Mouse (Mus musculus) limb, embryonic 14.5 days (tissue): ENCODE measurements around the gene H1foo. TPM values are rescaled to one million over a fixed set of nuclear protein-coding genes. Genes with fewer than 3 reads are reported as not detected.

Experiments
- ATAC-seq: fragments of 200-750 bp; cut with Nextera tagmentation; 2 replicates; pipeline ENCODE4 v1.8.0; 2017; ENCODE audit warnings: low read depth, moderate number of reproducible peaks, moderate TSS enrichment; ENCODE audit not compliant: low FRiP score
- DNase-seq: peaks from one replicate; pipeline ENCODE4 v3.0.0-alpha.2; 2015; ENCODE audit warnings: low spot score
- H3K27ac ChIP-seq: fragments of 300-500 bp; sonication (generic); replicated peaks from 2 replicates; pipeline ENCODE4 v1.5.1; 2014; ENCODE audit warnings: low read depth, mild to moderate bottlenecking, low read length, moderate library complexity, mixed read lengths
- H3K27me3 ChIP-seq: fragments of 300-500 bp; sonication (generic); 2 replicates; pipeline ENCODE4 v1.6.1; 2014; ENCODE audit warnings: low read length, mixed read lengths; ENCODE audit not compliant: control insufficient read depth, insufficient read depth
- H3K36me3 ChIP-seq: fragments of 300-500 bp; sonication (generic); 2 replicates; pipeline ENCODE4 v1.6.1; 2014; ENCODE audit warnings: mild to moderate bottlenecking, low read length, moderate library complexity, mixed read lengths; ENCODE audit not compliant: control insufficient read depth, insufficient read depth
- H3K4me1 ChIP-seq: fragments of 300-500 bp; sonication (generic); 2 replicates; pipeline ENCODE4 v1.6.1; 2014; ENCODE audit warnings: antibody characterized with exemption, low read length, mixed read lengths; ENCODE audit not compliant: control insufficient read depth, insufficient read depth
- H3K4me2 ChIP-seq: fragments of 300-500 bp; sonication (generic); replicated peaks from 2 replicates; pipeline ENCODE4 v1.6.1; 2014; ENCODE audit warnings: low read depth, mild to moderate bottlenecking, low read length, moderate library complexity; ENCODE audit not compliant: severe bottlenecking
- H3K4me3 ChIP-seq: fragments of 300-500 bp; sonication (generic); replicated peaks from 2 replicates; pipeline ENCODE4 v1.5.1; 2014; ENCODE audit warnings: low read length
- H3K9ac ChIP-seq: fragments of 300-500 bp; sonication (generic); 2 replicates; pipeline ENCODE4 v1.6.1; 2014; ENCODE audit warnings: mild to moderate bottlenecking, low read depth, low read length, moderate library complexity; ENCODE audit not compliant: severe bottlenecking
- H3K9me3 ChIP-seq: fragments of 300-500 bp; sonication (generic); 2 replicates; pipeline ENCODE4 v1.6.1; 2016; ENCODE audit warnings: low read length; ENCODE audit not compliant: control insufficient read depth
- POLR2A ChIP-seq: fragments of 200-500 bp; IDR thresholded peaks from 2 replicates; pipeline ENCODE4 v1.8.0; 2012; ENCODE audit warnings: inconsistent platforms, mild to moderate bottlenecking, moderate library complexity, borderline replicate concordance; ENCODE audit not compliant: insufficient read depth, insufficient read length; ENCODE audit errors: extremely low read depth
- WGBS: fragments of 180-500 bp; shearing (Covaris S2); extraction: QIAGEN DNeasy Blood & Tissue Kit; methylation state at CpG from one replicate; pipeline ENCODE4 v1.1.7; 2014; 5-methylcytosine and 5-hydroxymethylcytosine counted together
- polyA plus RNA-seq, 2 experiments: library from polyadenylated mRNA; depleted of rRNA in 1 of 2; stranded (reverse) in 1 of 2; unstranded in 1 of 2; fragments of >200 nt; fragmentation: Nextera tagmentation in 1 of 2; extraction: Ambion mirVana in 1 of 2; gene quantifications; 2 replicates each; pipeline versions ENCODE4 v1.2.1 to v1.2.3; 2012 to 2014

Gene H1foo
- polyA plus RNA-seq, 2 experiments = not detected

DNA sequence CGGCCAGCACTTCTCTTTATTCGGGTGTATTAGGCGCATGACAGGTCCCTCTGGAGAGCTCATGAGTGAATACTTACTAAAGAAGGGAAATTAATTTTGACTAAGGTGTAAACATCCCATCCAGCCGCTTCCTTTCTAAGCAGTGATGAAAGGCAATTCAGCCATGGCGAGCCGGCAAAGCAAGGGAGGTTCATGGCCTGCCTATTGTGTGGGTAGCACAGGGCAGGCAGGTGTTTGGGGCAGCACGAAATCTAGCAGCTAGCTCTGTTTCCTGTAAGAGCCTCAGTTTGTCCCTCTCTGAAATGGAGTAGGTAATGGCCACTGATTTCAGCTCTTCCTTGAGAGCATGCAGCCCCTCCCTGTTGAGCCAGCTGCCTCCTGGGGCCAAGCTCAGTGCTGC lies 39.8 kb downstream of the H1foo start:
- no peak for TF ChIP-seq POLR2A
- Histone ChIP-seq H3K27me3 (no peaks in the 10 kb centered on the region), H3K9me3 (no peaks in the 10 kb centered on the region), H3K4me3 (no peak overlapping the region), H3K4me2 (no peak overlapping the region), H3K4me1 (peaks cover 28% of the 10 kb centered on the region), H3K27ac (no peak overlapping the region), H3K9ac (no peak overlapping the region), H3K36me3 (no peaks in the 10 kb centered on the region)
- 78% methylated on average over 7 of the region's 7 CpGs for whole genome bisulfite sequencing
- DNase-seq (no peak), ATAC-seq (no peak)

DNA sequence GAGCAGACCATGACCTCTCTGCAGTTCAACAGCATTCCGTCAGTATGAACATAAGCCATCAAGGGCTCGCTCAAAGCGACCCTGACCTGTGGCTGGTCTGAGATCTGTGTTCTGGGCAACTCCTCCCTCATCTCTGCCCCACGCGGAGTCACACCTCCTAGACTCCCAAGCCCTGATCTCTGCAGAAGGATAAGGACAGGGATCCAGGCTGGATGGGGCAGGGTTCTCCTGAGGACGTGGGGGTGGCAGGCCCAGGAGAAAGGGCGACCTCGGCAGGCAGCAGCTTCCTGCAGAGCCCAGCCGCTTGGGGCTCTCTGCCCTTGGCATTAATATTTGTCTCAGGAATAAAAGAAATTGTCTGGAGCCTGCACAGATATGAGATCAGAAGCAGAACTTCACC lies 40.9 kb downstream of the H1foo start:
- no peak for TF ChIP-seq POLR2A
- Histone ChIP-seq H3K36me3 (no peaks in the 10 kb centered on the region), H3K9ac (0 out of 2 replicates have a peak overlapping the region, but pooled peaks have one; percentile 38), H3K27ac (no peak overlapping the region), H3K4me2 (0 out of 2 replicates have a peak overlapping the region, but pooled peaks have one; percentile 15), H3K9me3 (no peaks in the 10 kb centered on the region), H3K4me1 (peaks cover 28% of the 10 kb centered on the region), H3K27me3 (no peaks in the 10 kb centered on the region), H3K4me3 (no peak overlapping the region)
- WGBS = 42% methylated on average over 9 of the region's 9 CpGs
- ATAC-seq = no peak
- DNase-seq = no peak

DNA sequence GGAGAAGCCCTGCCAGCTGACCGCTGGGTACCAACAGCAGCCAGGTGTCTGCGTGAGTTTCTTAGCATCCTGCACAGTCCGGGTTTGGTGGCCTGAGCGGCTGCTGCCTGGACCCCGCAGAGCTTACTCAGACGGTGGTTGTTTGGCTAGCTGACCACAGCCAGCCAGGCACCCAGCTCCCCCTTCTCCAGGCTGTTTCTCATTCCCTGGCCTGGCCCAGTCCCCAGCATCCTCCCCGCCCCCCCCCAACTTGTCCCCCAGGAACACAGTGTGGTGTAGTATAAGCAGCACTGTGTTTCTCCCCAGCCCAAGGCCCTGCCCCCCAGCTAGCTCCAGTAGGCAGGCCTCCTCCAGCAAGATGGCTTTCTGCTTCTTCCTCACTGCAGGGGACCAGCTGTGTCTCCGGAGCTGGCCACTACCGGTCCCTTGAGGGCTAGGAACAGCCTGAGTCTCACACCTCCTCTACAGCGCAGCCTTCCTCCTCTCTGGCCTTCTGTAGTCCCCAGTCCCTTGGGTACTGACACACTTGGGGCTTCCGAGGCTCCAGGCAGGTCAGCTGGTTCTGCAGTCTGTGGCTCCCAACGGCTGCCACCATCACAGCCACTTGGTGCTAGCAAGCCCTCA lies 41.8 kb downstream of the H1foo start:
- no peaks in the 10 kb centered on the region for H3K9me3 ChIP-seq
- peaks cover 30% of the 10 kb centered on the region for H3K4me1 ChIP-seq
- no peak overlapping the region for H3K4me3 ChIP-seq
- ATAC-seq (no peak), DNase-seq (no peak)
- H3K36me3 ChIP-seq = no peaks in the 10 kb centered on the region
- no peak overlapping the region; the same call in 1 of the 2 replicates for H3K9ac ChIP-seq
- H3K27ac ChIP-seq = no peak overlapping the region
- peak overlapping the region; percentile 15; the same call in 1 of the 2 replicates for H3K4me2 ChIP-seq
- 0 out of 2 replicates have a peak, but pooled peaks cover 2% of the 10 kb centered on the region for H3K27me3 ChIP-seq
- WGBS = 46% methylated on average over 9 of the region's 12 CpGs
- no peak for TF ChIP-seq POLR2A

DNA sequence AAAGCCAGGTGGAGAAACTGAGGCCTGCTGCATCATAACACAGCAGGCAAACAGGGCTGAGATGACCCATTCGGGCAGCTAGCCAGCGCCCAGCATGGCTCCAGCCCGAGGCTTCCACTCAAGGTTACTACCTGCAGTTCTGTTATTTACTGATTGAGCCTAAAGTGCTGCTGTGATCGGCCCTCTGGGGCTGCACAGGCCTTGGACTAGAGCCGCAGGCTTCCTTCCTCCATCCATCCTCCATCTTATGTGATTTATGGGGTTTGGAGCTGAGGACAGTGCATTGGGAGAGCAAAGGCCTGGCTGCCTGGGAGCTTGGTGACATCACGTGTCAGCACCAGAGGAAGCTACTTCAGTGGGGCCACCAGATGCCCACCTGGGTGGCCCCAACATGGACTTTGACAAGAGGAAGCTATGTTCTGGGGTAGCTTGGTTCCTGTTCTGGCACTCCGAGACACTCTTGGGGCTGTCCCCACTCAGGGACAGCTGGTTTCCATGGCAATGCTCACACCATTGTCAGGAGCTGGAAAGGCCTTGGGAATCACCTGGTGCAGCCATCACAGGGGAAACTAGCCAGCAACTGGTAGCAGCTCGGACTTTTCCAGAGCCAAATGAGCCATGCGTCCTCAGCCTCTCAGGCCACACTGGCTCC lies 42.5 kb downstream of the H1foo start:
- no peak overlapping the region for H3K4me3 ChIP-seq
- no peak overlapping the region for H3K27ac ChIP-seq
- peak overlapping the region; percentile 15; the same call in 1 of the 2 replicates for H3K4me2 ChIP-seq
- DNase-seq = no peak
- H3K27me3 ChIP-seq = peaks cover 8% of the 10 kb centered on the region; the same call in 1 of the 2 replicates
- no peaks in the 10 kb centered on the region for H3K36me3 ChIP-seq
- 46% methylated on average over 9 of the region's 9 CpGs for WGBS
- H3K9me3 ChIP-seq = no peaks in the 10 kb centered on the region
- ATAC-seq = no peak
- peaks cover 32% of the 10 kb centered on the region for H3K4me1 ChIP-seq
- H3K9ac ChIP-seq = no peak overlapping the region; the same call in 1 of the 2 replicates
- TF ChIP-seq POLR2A = no peak

DNA sequence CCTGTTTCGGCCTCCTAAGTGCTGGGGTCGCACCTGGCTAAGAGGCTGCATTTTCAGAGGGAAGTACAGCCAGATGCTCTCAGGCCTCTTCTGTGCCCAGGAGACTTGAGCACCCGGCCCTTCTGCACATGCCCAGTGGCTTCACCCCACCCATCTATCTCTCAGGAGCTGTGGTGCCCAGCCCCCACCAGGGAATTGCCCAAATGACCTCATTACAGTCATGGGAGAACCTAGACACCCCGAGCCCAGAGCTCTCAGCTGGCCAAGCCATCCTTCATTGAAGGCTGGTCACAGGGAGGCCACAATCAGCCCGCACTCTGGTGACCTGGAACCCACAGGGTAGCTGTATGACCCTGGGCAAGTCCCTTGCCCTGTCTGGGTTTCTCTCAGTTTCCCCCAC lies 44.3 kb downstream of the H1foo start:
- Histone ChIP-seq H3K4me3 (no peak overlapping the region), H3K9ac (no peak overlapping the region), H3K27me3 (peaks cover 26% of the 10 kb centered on the region), H3K27ac (no peak overlapping the region), H3K36me3 (no peaks in the 10 kb centered on the region), H3K9me3 (no peaks in the 10 kb centered on the region), H3K4me2 (no peak overlapping the region; the same call in 1 of the 2 replicates), H3K4me1 (peaks cover 34% of the 10 kb centered on the region)
- TF ChIP-seq POLR2A = no peak
- WGBS = 66% methylated on average over 5 of the region's 5 CpGs
- ATAC-seq (no peak), DNase-seq (no peak)
